Mouse (Mus musculus) Muller cell, postnatal 12 days (primary cell): ENCODE measurements at regions not wholly inside any gene's neighbourhood (a gene's known extent, or its start where the extent isn't known, plus 50 kb on each side); places are given as distances from the start of the nearest gene placed in this dataset.

Experiments
- DNase-seq: peaks from one replicate; pipeline ENCODE4 v3.0.0-alpha.2; 2015; ENCODE audit errors: inconsistent ontology term

DNA sequence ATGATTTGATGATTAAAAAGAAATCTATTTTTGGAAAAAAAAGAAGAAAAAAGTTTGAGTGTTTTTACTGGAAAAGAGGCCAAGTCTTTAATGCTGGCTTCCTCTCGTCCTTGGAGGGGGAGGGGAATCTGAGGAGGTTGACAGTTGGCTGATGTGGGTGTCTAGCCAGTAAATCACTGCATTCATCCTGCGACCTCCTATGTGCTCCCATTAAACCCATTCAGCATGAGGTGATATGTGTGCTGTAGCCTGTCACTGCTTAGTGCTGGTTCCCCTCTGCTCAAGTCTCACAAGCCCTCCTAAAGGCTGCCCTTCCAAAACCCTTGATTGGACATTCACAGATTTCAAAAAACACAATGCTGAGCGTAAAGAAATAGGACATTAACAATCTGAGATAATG, 68.7 kb downstream of the Atoh1 start:
- DNase-seq = no peak

DNA sequence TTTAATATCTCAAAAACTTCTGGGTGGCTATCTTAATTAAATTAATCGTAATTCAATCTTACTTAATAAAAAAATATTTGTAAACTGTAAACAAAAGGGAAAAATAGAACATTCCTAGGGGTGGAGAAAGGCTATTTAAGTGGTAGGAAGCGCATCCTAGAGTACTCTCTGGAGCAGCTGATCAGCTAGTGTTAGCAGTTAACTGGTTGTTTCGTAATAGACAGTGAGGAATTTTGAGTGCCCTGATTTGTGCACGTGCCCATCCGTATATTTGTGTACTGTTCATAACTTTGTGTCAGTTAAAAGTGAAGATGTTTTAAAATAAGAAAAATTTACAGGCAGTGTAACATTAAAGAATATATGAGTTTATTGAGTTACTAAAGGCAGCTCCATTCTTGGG, 69.9 kb downstream of the Atoh1 start:
- DNase-seq = no peak

DNA sequence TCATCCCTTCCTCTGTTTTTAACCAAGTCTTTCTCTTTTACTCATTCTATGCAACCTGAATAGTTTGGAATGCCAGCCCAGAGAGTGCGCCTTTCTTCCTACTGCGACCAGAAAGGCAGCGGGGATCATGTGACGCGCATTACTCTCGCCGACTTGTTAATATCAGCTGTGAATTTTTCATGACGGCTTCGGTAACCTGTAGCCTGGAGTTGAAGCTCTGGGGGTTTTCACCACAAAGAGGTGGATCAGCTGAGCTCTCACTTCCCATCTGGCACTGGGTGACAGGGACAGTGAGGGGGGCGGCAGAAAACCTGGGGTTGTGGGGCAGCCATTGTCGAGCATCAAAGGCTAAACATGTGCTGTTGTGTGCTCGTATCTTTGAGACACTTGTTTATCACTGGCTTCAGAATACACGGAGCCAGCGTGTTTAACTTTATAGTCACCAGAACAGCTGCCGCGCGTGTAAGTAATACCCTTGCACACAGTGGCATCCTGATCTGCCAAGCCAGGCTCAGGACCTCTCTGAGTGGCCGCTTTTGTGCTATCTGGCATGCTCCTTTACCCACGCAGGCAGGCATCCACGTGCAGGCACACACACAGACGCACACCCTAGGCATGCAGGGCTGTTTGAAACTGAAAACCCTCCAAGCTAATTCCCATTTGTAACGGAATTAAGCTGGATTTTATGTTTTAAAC, 70.5 kb downstream of the Atoh1 start:
- DNase-seq = peak; percentile 58

DNA sequence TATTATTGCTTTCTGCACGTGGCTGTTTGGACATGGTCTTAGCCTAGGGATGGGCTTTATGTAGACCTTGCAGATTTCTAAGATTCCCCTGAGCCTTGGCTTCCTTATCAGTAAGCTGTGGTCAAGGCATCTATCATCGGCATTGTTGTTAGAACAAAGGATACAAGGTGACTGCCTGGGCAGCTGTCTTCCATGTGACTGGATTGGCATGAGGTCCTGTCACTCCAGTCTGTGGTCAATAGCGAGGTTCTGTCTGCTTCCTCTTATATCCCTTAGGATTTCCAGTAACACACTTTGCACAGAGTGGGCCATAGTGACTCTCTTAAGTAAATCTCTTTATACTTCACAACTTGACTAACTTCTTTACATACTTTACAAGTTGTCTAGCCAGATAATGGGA, 72.0 kb downstream of the Atoh1 start:
- DNase-seq = no peak

DNA sequence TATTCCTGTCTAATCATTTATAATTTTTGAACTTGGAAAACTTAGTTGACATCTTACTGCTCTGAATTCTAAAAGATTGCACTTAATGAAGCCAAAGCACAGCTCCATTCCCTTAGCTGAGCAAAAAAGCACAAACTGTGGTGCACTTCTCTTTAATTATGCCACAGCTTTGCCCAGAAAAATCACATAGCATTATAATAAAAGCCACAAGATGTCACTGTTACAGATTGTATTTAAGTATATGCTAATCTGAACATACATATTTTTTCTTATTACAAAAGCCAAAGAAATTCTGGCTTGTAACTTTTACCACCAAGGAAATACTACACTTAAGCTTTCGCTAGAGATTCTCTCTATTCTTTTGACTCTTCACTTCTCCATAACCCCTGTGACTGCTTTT, 86.2 kb downstream of the Atoh1 start:
- DNase-seq = no peak

DNA sequence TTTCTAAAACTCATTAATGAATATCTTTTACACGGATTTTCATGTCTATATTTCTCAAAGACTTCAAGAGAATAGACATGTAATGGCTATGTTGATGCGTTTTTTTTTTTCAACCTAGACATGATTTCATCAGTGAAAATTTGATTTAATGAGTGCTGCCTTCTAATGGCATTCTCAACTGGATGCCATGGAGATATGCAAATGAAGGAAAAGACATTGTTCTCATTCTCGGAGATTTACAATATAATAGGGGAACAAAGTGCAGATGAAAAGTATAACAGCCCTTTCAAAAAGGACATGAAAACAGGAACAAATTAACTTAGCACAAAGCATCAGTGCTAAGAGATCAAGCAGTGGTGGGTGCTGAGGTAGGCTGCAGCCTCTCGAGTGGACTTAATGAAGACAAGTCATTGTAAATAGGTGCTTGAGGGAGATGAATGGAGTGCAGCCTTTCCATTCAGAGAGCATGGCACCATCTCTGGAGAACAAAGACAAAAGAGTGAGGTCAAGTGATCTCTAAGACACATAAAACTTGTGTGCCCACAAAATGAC, 120.2 kb downstream of the Atoh1 start:
- no peak for DNase-seq

DNA sequence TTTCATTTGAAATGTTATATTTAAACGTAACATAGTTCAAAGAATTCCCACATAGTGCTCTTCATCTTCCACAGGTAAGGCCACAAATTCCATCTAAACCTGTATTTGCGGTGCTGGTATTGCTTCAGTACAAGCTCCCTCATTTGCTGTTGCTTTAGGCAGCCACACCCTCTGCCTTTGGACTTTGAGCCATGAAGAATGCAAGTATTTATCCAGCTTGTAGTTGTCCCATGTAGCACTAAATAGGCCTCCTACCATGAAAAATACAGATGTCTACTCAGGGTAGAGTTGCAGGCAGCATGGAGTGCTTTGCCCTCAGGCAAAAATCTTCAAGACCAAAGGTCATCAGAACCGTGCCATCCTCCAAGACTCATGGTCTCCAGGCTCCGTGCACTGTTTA, 134.0 kb downstream of the Atoh1 start:
- DNase-seq = no peak

DNA sequence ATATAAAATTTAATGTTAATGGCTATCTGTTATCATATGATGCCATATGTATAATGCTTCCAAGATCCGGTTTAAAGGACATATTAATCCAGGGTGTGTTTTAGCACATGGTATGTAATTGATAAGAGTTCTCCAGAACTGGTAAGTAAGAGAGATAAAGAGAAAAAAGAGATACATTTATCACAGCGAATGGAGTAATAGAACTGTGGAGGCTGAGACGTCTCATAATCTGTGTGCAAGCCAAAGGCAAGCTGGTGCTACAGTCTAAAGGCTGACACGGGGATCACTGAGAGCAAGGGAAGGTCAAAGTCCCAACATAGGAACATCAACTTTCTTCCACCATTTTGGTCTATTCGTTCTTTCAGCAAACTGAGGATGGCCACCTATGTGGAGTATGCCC, 146.0 kb upstream of the Smarcad1 start:
- no peak for DNase-seq
